Mouse (Mus musculus): Measurements from ENCODE around the gene Tom1. TPM values are rescaled to one million over a fixed set of nuclear protein-coding genes. Genes with fewer than 3 reads are reported as not detected.

The Tom1 gene
- polyA plus RNA-seq, 1 experiment from 2014 or later: 34.6 TPM

DNA sequence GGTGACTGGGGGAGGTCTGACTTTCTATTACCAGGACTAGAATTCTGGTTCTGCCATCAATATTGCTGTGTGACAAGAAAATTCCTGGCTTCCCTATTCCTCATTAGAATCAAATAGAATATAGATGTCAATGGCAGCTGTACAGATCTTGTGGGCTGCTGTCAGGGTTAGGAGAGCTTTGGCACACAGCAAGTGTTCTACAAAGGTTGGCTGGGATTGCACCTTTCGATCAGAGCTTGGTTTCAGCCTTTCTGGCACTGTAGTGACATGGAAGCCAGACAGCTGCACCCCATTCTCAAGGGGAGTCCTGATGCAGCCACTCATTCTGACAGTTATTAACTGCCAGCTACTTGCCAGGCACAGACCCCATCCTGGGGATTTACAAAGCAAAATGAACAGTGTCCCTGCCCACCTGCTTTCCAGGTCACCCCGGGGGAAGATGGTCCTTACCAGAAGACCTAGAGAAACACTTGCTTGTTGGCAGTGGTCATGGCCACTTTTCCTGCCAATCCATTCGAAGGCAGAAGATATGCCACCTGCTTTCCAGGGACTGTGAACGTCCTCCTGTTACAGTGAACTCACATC is 57.4 kb downstream of the Tom1 start:
- H3K9ac ChIP-seq (replicated peaks; ENCODE audit: low read depth, low read length): no peak overlapping the region
- ATAC-seq (ENCODE audit: low read depth): no peak
- no peak overlapping the region for H3K4me3 ChIP-seq (ENCODE audit: low read depth, low read length)
- no peak overlapping the region for H3K27ac ChIP-seq (ENCODE audit: low read depth, low read length)
- peaks cover 5% of the 10 kb centered on the region; the same call in 1 of the 2 replicates for H3K4me1 ChIP-seq (ENCODE audit: control insufficient read depth, insufficient read depth, low read length)
- 67% methylated on average over 4 of the region's 4 CpGs for WGBS
- H3K36me3 ChIP-seq (ENCODE audit: control insufficient read depth, insufficient read depth, low read length): no peaks in the 10 kb centered on the region
- no peaks in the 10 kb centered on the region for H3K27me3 ChIP-seq (ENCODE audit: control insufficient read depth, insufficient read depth, low read length)
- H3K9me3 ChIP-seq (ENCODE audit: control insufficient read depth, low read length): no peaks in the 10 kb centered on the region
- no peak overlapping the region for H3K4me2 ChIP-seq (ENCODE audit: low read depth, low read length)

DNA sequence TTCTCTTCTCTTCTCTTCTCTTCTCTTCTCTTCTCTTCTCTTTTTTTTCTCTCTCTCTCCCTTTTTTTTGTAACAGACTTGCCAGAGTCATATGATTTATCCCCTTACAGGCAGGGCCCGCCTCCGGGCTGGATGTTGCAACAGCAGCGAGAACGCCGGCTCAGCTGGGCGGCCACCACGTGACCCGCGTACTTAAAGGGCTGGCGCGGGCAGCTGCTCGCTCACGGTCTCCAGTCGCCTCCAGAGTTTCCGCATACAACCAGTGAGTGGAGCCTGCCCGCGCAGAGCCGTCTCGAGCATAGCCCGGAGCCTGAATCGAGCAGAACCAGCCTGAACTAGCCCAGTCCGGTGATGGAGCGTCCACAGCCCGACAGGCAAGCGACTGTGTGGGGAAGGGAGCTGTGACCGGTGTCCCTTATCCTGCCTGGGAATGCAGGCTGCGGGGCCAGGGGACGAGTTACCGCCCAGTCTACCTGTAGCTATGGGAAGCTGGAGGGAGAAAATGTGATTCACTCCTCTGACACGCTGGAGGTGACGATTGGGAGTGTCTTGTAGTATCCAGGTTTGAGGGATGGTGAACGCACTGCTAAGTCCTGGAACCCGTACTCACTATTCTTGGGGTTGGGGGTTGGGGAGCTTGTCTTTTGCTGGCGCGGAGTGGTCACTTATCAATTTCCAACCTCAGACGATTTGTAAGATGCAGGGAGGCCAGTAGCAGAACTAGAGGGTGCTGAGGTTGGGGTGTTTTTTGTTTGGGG is 60.1 kb downstream of the Tom1 start, which contains the start of gene Hmox1:
Gene Hmox1 (plus strand): TSS at position 223 of the 758 bp plus-strand sequence.
- no peak within 1 kb of the TSS; the same call in 1 of the 2 replicates for H3K27ac ChIP-seq (ENCODE audit: low read depth, low read length)

DNA sequence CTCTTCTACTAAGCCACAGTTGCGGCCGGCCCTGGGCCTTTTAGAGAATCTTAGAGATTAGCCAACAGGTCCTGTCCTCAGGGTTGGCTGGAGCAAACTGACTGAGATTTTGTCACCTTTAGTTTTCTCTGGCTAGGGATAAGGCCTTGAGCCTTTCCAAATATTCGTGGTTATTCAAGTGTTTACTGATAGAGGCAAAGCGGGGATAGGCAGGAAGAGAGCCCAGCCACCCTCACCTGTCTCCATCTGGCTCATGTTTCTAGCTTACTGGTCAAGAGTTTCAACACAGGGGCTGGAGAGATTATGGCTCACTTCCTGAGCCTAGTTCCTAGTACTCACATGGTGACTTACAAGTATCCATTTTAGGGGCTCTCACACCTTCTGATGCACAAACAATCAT is 69.5 kb downstream of the Tom1 start:
- Histone ChIP-seq H3K9me3 (ENCODE audit: control insufficient read depth, low read length) (no peaks in the 10 kb centered on the region), H3K36me3 (ENCODE audit: control insufficient read depth, insufficient read depth, low read length) (no peaks in the 10 kb centered on the region), H3K4me3 (ENCODE audit: low read depth, low read length) (no peak overlapping the region), H3K4me1 (ENCODE audit: control insufficient read depth, insufficient read depth, low read length) (no peaks in the 10 kb centered on the region), H3K27ac (ENCODE audit: low read depth, low read length) (no peak overlapping the region), H3K4me2 (ENCODE audit: low read depth, low read length) (no peak overlapping the region), H3K27me3 (ENCODE audit: control insufficient read depth, insufficient read depth, low read length) (no peaks in the 10 kb centered on the region), H3K9ac (replicated peaks; ENCODE audit: low read depth, low read length) (no peak overlapping the region)
- ATAC-seq (ENCODE audit: low read depth): no peak
- 91% methylated on average over 4 of the region's 4 CpGs for WGBS

More for the DNA sequence above, 60.1 kb downstream of the Tom1 start, which contains the start of gene Hmox1:
- Histone ChIP-seq H3K9ac (replicated peaks; ENCODE audit: low read depth, low read length) (peak within 1 kb of the TSS; percentile 57), H3K27me3 (ENCODE audit: control insufficient read depth, insufficient read depth, low read length) (no peaks in the 10 kb centered on the region), H3K36me3 (ENCODE audit: control insufficient read depth, insufficient read depth, low read length) (no peaks in the 10 kb centered on the region), H3K4me2 (ENCODE audit: low read depth, low read length) (peak within 1 kb of the TSS; percentile 78), H3K4me3 (ENCODE audit: low read depth, low read length) (peak within 1 kb of the TSS; percentile 47), H3K4me1 (ENCODE audit: control insufficient read depth, insufficient read depth, low read length) (peaks cover 5% of the 10 kb centered on the region; the same call in 1 of the 2 replicates), H3K9me3 (ENCODE audit: control insufficient read depth, low read length) (no peaks in the 10 kb centered on the region)
- ATAC-seq (ENCODE audit: low read depth): peak; percentile 94
- under 1% methylated on average over 36 of the region's 36 CpGs for WGBS

DNA sequence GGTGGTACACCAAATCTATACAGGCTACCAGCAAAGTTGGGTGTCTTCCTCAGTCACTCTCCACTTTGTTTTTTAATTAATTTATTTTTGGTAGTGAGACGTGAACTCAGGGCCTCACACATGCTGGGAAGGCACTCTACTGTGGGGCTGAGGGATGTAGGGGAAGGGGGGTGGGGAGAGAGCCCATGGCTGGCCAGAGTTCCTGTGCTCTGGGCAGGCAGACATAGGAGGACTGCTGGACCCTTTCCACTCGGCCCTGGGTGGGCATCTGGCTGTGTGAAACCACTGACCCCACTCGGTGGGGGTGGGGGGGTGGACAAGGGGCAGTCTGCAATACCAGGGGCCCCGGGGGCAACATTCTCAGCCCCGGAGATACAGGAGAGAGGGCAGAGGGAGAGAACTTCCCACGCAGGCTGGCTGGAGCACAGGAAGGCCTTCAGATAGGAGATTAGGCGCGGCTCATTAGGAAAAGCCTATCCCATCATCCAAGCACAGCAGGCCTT is 69.9 kb downstream of the Tom1 start:
- H3K27ac ChIP-seq (ENCODE audit: low read depth, low read length): no peak overlapping the region
- no peaks in the 10 kb centered on the region for H3K27me3 ChIP-seq (ENCODE audit: control insufficient read depth, insufficient read depth, low read length)
- H3K4me1 ChIP-seq (ENCODE audit: control insufficient read depth, insufficient read depth, low read length): no peaks in the 10 kb centered on the region
- ATAC-seq (ENCODE audit: low read depth): no peak
- WGBS: 21% methylated on average over 8 of the region's 8 CpGs
- no peak overlapping the region for H3K9ac ChIP-seq (replicated peaks; ENCODE audit: low read depth, low read length)
- H3K36me3 ChIP-seq (ENCODE audit: control insufficient read depth, insufficient read depth, low read length): no peaks in the 10 kb centered on the region
- H3K9me3 ChIP-seq (ENCODE audit: control insufficient read depth, low read length): no peaks in the 10 kb centered on the region
- no peak overlapping the region for H3K4me2 ChIP-seq (ENCODE audit: low read depth, low read length)
- H3K4me3 ChIP-seq (ENCODE audit: low read depth, low read length): no peak overlapping the region

DNA sequence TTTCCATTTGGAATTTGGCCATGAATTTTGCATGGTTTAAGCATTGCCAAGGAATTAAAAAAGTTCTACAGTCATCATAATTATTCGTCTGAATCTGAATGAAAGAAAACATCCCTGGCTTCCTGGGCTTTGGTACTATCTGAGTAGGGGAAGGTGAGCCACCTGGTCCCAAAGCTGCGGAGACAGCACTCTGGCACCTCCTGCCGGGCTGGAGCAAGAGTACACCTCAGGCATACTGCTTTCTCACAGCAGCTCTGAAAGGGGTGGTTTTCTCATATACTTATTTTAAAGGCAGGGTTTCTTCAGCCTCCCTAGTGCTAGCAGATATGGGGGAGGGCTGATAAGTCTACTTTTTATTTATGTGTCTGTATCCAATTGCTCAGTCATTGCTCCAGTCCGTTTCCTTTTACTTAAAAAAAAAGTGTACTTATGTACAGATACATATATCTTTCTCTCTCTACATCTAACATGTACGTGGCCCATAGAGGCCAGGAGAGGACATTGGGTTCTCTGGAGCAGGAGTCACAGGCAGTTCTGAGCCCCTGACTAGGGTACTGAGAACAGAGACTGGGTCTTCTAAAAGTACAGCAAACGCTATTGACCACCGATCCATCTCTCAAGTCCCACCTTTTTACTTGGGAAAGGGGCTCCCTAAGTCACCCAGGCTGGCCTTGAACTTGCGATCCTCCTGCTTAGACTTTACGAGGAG is 75.2 kb downstream of the Tom1 start:
- peak overlapping the region; percentile 62 for H3K4me3 ChIP-seq (ENCODE audit: low read depth, low read length)
- WGBS: under 1% methylated on average over 9 of the region's 9 CpGs

DNA sequence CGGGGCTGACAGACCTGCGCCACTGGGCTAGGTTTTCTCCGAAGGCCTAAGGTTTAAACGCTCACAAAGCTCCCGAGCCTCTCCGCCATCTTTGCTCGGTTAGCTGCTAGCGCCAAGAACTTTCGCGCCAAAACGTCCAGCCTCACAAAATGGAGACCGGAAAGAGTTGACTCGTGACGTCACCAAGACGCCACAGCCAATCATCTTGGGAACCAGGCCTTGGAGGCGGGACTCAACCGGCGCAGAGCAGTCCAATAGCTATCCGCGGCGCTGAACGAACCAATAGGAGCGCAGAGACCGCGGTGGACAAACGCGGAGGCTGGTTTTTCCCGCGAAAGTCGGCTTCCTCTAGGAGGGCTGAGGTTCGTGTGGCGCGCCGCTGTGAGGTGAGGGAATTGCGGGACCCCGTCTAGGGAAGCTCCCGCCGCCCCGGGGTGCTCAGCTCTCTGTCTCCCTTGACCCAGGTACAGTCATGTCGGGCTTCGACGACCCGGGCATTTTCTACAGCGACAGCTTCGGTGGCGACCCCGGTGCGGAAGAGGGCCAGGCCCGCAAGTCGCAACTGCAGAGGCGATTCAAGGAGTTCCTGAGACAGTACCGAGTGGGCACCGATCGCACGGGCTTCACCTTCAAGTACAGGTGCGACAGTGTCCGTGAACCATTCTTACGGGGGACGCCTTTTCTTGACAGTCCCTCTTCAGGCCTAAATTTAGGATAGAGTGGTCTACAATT is 75.9 kb downstream of the Tom1 start, which contains the start of gene Mcm5:
Gene Mcm5 (plus strand): TSS at position 334 of the 732 bp plus-strand sequence.
- peaks cover 7% of the 10 kb centered on the region; the same call in 1 of the 2 replicates for H3K4me1 ChIP-seq (ENCODE audit: control insufficient read depth, insufficient read depth, low read length)
- ATAC-seq (ENCODE audit: low read depth): peak; percentile 99
- H3K4me2 ChIP-seq (ENCODE audit: low read depth, low read length): peak within 1 kb of the TSS; percentile 84
- peak within 1 kb of the TSS; percentile 70 for H3K27ac ChIP-seq (ENCODE audit: low read depth, low read length)
- peak within 1 kb of the TSS; percentile 46 for H3K9ac ChIP-seq (replicated peaks; ENCODE audit: low read depth, low read length)
- H3K27me3 ChIP-seq (ENCODE audit: control insufficient read depth, insufficient read depth, low read length): no peaks in the 10 kb centered on the region
- H3K4me3 ChIP-seq (ENCODE audit: low read depth, low read length): peak within 1 kb of the TSS; percentile 62
- no peaks in the 10 kb centered on the region for H3K9me3 ChIP-seq (ENCODE audit: control insufficient read depth, low read length)
- H3K36me3 ChIP-seq (ENCODE audit: control insufficient read depth, insufficient read depth, low read length): 0 out of 2 replicates have a peak, but pooled peaks cover 6% of the 10 kb centered on the region
- WGBS: under 1% methylated on average over 59 of the region's 59 CpGs

More for the DNA sequence above, 75.2 kb downstream of the Tom1 start:
- H3K27ac ChIP-seq (ENCODE audit: low read depth, low read length): peak overlapping the region; percentile 70
- no peaks in the 10 kb centered on the region for H3K9me3 ChIP-seq (ENCODE audit: control insufficient read depth, low read length)
- no peaks in the 10 kb centered on the region for H3K27me3 ChIP-seq (ENCODE audit: control insufficient read depth, insufficient read depth, low read length)
- peak; percentile 90 for ATAC-seq (ENCODE audit: low read depth)
- peak overlapping the region; percentile 69 for H3K4me2 ChIP-seq (ENCODE audit: low read depth, low read length)
- peak overlapping the region; percentile 46 for H3K9ac ChIP-seq (replicated peaks; ENCODE audit: low read depth, low read length)
- no peaks in the 10 kb centered on the region for H3K36me3 ChIP-seq (ENCODE audit: control insufficient read depth, insufficient read depth, low read length)
- peaks cover 7% of the 10 kb centered on the region; the same call in 1 of the 2 replicates for H3K4me1 ChIP-seq (ENCODE audit: control insufficient read depth, insufficient read depth, low read length)

DNA sequence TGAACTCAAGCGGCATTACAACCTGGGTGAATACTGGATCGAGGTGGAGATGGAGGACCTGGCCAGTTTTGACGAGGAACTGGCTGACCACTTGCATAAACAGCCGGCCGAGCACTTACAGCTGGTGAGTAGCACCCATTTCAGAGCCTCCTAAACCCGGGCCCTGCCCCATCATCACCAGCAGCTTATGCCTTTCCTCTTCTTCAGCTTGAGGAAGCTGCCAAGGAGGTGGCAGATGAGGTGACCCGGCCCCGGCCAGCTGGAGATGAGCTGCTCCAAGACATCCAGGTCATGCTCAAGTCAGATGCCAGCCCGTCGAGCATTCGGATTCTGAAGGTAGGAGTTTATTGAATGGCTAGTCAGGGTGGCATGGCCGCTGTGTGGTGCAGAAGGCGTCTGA is 76.6 kb downstream of the Tom1 start:
- Histone ChIP-seq H3K9ac (replicated peaks; ENCODE audit: low read depth, low read length) (peak overlapping the region; percentile 46), H3K36me3 (ENCODE audit: control insufficient read depth, insufficient read depth, low read length) (0 out of 2 replicates have a peak, but pooled peaks cover 6% of the 10 kb centered on the region), H3K27me3 (ENCODE audit: control insufficient read depth, insufficient read depth, low read length) (no peaks in the 10 kb centered on the region), H3K4me3 (ENCODE audit: low read depth, low read length) (peak overlapping the region; percentile 62), H3K27ac (ENCODE audit: low read depth, low read length) (no peak overlapping the region), H3K4me1 (ENCODE audit: control insufficient read depth, insufficient read depth, low read length) (peaks cover 7% of the 10 kb centered on the region; the same call in 1 of the 2 replicates), H3K9me3 (ENCODE audit: control insufficient read depth, low read length) (no peaks in the 10 kb centered on the region), H3K4me2 (ENCODE audit: low read depth, low read length) (peak overlapping the region; percentile 84)
- 20% methylated on average over 13 of the region's 13 CpGs for WGBS
- ATAC-seq (ENCODE audit: low read depth): no peak

DNA sequence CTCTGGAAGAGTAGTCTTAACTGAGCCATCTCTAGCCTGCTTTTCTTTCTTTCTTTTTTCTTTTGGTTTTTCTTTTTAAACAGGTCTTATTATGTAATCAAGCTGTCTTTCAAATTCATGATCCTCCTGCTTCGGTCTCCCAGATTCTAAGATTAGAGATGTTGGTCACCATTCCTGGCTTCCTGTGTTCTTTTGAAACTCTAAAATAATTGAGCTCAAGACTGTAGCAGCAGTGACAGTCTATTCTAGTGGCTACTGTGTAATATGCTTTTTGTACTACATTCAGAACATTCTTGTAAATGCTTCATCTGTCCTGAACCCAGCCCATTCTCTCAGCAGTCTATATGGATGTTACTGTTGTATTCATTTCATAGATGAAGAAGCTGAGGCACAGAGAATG is 85.0 kb downstream of the Tom1 start:
- no peak overlapping the region for H3K4me2 ChIP-seq (ENCODE audit: low read depth, low read length)
- H3K36me3 ChIP-seq (ENCODE audit: control insufficient read depth, insufficient read depth, low read length): peaks cover 26% of the 10 kb centered on the region
- no peaks in the 10 kb centered on the region for H3K27me3 ChIP-seq (ENCODE audit: control insufficient read depth, insufficient read depth, low read length)
- no peak overlapping the region for H3K9ac ChIP-seq (replicated peaks; ENCODE audit: low read depth, low read length)
- no peak overlapping the region for H3K27ac ChIP-seq (ENCODE audit: low read depth, low read length)
- ATAC-seq (ENCODE audit: low read depth): no peak
- no peaks in the 10 kb centered on the region for H3K4me1 ChIP-seq (ENCODE audit: control insufficient read depth, insufficient read depth, low read length)
- H3K4me3 ChIP-seq (ENCODE audit: low read depth, low read length): no peak overlapping the region
- H3K9me3 ChIP-seq (ENCODE audit: control insufficient read depth, low read length): no peaks in the 10 kb centered on the region
- WGBS: 95% methylated on average over 1 of the region's 1 CpGs
